Mouse (Mus musculus) thymus, postnatal 36 days (tissue): ENCODE results near the gene Pramef8.
"Not testable (repeated sequence)": the region's sequence is repeated elsewhere in the genome, so short reads cannot be mapped to it uniquely, and the experiment has no call there.

ENCODE experiments used
- DNase-seq, 2 experiments: peaks; one replicate each; pipeline ENCODE4 v3.0.0; 2022; ENCODE audit warnings: mixed read lengths in 2 of 2

The Pramef8 gene

DNA sequence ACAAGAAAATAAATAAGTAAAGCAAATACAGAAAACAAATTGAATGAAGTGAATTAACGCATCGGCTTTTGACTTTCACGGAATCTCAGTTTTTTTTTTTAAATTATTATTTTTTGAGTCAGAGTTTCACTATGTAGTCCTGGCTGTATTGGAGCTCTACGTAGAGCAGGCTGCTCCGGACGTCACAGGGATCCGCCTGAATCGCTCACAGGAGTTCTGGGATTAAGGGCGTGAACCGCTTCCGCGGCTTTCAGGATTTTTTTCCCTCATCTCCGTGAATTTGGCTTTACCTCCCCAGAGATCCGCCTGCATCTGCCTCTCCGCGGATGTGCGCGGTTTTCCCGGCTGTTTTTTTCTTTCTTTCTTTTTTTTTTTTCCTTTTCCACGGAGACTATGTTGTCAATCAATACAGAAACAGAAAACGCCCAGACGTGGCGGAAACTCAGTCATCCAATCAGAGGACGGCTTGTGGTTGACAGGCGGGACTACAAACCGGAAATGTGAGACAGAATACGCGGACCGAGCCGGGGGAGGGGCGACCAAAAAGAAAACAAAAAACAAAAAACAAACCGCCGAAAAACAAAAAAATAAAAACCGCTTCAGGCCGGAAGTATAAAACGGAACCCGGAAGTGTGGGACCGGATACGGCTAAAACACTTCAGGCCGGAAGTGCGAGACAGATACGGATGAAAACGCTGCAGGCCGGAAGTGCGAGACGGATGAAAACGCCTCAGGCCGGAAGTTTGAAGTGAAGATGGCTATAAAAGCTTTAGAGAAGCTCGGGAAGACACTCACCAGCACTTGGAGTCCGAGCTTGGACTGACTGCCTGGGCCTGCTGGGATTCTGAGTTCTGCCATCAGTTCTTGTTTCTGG is at the start of gene Pramef8:
Pramef8 (plus strand) TSS at position 208 of the 874 bp plus-strand sequence.
- DNase-seq: peak; percentile 84 to 85

DNA sequence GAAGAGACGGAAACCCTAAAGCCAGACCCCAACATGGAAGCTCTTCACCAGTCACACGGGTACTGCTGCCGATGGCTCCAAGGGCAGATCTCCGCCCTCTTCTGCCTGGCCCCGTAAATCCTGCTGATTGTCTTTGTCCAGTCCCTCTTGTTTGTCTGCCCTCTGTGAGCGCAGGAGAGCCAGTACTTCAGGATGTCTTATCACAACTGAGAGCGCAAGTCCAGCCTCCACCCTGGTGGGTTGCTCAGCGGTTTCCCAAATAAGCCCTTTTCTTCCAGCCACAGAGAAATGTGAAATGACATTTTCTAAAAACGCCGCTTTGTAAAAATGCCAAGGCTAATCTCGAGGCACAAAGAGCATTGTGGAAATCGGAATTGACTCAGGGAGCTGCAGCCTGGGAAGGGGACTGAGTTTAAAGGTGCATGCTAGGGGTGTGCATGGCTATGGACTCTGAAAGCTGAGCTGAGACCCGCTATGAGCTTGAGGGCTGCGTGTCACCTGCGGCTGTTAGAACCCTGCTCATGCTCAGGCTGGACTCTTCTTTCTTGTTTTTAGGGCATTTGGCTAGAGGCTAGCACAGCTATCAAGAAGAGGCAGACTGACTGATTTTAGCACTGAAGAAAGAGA is 45.7 kb upstream of the Pramef8 start:
- no peak for DNase-seq

DNA sequence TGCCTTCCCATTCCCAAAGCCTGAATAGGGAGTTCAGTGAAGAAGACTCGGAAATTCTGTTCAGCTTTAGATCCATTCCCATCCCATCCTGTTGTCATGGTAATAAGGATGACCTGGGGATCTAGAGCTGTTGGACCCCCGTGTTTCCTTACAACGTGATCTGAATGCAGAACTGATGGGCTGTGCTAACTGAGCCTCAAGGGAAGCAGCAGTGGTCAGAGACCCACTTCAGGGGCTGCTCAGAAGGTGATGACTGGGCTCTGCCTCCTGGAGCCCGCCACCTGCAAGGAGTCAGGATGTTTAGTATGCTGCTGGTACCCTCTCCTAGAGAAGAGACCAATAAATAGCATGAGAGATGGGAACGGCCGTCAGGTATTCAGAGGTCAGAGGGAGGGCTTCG is 32.7 kb upstream of the Pramef8 start:
- DNase-seq: no peak

DNA sequence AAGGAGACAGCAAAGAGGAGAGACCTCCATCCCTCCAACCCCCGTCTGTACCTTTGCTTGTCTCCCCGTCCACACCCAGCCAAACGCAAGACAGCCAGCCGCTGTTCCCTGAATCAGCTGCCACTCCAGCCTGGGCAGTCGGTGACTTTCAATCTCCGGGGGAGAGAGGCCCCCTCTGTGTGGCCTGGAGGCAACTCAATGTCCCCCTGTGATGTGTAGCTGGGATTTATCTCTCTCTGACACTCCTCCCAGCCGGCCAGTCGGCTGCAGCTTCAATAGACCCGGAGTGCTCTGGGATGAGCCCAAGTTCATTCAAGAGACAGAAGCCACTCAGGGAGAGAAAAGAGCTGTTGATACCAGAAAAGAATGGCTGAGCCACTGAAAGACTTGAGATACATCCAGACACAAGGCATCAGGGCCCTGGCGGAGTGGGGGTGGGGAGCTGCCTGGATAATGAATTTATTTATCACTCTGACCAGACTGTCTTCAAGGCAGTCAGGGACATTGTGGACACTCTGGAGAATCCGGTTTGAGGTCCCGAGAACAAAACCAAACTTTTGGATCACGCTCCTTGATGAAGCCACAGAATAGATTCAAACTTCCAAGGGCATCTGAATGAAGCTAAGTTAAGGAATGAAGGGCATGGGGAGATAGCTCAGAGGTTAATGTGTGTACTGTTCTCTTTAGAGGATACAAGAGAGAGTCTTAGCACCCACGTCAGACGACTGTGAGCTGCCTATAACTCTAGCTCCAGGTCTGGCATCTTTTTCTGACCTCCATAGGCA is 32.1 kb upstream of the Pramef8 start:
- no peak for DNase-seq

DNA sequence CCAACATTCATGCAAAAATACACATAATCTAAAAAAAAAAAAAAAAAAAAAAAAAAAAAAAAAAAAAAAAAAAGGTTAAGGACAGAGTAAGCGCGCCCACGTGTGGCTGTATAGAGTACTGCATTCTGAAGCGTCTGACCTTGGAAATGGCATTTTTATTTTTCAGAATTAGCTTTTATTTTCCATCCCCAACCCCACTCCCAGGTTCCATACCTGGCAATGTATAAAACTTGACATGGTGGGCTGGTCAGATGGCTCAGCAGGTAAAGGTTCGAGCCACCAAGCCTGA is 31.6 kb upstream of the Pramef8 start:
- peak in 1 of 2 experiments; percentile 9 for DNase-seq

DNA sequence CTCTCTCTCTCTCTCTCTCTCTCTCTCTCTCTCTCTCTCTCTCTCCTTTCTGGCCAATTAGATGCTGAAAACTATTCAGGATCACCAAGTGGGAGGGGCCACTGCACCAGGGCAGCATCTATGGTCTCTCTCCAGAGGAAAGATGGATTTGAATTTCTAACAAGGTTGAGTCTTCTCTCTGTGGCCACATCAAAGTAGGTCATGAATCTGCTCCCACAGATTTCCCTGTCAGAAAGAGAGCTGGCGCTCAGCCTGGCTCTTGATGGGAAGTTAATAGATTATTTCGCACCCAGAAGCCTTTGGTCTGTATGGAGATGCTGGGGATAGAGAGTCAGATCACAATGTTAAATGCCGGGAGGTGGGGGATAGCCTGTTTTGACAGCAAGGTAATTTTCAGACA is 30.1 kb upstream of the Pramef8 start:
- no peak for DNase-seq

DNA sequence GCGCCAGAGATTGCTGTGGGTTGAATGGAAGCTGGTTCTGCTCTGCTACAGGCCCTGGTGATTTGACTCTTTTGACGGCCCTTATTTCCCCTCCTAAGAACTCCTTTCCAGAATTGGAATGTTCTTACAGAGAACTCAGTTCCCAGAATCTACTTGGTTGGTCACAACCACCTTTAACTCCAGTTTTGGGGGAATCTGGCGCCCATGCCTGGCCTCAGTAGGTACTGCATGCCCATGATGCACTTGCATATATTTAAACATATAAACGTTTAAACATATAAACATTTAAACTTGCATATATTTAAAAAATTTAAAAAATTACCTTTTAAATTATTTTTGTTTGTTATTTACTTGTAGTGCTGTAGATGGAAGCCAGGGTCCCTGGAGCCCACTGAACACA is 28.6 kb upstream of the Pramef8 start:
- no peak for DNase-seq

DNA sequence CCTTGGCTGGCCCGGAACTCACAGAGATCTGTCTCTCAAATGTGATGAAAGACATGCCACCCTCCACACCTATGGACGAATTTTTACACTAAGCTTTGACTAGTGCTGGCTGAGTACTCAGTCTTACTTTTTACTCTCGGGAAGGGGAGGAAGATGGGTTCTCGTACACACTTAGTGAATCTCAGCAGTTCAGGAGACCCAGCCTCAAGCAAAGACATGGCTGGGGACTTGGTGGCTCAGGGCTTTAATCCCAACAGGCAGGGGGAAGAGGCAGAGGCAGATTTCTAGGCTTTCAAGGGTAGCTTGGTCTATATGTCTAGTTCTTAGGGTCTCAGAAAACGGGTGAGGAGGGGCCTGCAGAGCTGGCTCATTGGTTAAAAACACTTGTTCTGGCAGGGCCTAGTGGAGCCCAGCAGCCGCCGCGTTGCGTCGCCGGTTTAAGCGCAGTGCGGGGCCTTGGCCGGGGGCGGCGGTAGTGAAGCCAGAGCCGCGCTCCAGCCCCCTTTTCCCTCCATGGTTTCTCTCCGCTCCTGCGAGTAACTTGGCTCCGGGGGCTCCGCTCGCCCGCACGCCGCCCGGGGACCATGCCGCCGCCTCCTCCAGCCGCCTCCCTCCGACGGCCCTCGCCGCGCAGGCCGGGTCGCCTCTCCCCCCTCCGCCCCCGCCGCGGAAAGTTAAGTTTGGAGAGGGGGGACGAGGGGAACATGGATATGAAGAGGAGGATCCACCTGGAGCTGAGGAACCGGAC is 23.1 kb upstream of the Pramef8 start:
- peak; percentile 6 to 19 for DNase-seq

DNA sequence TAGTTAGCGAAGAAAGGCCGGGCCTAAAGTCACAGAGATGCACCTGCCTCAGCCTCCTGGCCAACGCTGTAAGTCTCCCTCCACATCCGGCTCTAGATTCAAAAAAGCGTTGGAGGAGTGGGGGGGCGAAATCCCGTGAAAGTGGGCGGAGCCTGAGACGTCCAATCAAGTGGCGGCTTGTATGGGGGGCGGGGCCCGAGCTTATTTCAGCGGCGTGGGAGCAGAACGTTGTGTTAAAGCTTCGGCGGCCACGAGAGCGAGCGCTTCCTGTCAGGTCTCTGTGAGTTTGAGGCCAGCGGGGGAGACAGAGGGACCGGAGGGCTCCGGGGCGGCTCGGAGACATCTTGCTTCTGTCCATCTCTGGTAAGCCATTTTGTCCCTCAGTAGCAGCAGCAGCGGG is 18.0 kb upstream of the Pramef8 start, which contains the start of gene Pramel1:
Pramel1 (plus strand) TSS at position 248 of the 400 bp plus-strand sequence.
- no peak for DNase-seq

DNA sequence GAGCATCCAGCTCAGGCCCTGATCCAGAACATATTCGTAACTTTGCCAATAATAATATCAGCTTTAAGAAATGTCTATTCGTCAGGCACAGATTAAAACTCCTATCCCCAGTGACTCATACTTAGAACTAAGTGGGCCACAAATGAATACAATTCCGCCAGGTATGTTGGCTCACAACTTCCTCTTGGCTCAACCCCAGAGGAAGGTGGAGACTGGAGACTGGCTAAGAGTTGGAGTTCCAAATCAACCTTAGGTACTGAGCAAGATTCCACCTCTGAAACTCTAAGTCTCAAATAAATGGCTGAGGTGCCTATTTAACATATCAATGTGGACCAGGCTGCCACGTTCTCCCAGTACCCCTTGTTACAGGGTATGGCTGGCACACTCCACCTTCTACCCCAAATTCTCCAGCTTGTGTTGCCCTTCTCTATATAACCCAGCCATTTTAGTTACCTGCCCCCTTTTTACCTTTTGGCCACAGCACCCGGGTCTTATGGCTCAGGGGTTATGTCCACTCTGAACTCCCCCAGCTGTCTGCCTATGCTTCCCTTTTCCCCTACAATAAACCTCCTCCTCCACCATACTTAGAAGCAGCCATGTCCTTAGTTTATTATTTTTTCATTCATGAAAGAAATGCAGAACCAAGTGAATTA is 534 bp upstream of the Pramef8 start:
- no peak for DNase-seq

DNA sequence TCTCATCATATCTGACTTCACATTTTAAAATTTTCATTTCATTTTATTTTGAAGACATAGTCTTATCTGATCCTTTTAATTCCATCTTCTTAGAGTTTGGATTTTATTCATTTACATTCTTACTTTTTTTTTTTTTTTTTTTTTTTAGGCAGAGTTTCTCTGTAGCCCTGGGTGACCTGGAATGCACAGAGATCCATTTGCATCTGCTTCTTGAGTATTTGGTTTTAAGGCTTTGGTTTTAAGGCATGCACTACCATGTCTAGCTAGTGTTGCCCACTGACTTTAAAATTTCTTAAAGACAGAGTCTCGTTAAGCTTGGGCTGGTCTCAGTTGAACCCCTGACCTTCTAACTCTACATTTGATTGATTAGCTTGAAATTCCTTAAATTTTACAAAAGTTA is 1.4 kb downstream of the Pramef8 start:
- no peak for DNase-seq

DNA sequence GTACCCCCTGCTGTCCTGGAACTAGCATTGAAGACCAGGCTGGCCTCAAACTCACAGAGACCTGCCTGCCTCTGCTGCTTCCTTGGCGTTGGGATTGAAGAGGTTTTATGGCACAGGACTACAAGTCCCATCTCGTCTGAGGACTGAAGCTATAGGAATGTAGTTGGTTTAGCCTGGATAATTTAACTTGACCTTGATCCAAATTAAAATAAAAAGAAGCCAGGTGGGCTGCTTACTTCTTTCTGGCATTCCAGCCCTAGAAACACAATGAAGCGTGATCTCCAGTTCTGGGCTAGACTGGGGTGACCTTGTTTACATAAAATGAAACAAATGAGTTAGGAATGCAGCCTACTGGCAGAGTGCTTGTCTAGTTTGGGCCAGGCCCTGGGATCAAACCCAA is 1.9 kb downstream of the Pramef8 start:
- no peak for DNase-seq

DNA sequence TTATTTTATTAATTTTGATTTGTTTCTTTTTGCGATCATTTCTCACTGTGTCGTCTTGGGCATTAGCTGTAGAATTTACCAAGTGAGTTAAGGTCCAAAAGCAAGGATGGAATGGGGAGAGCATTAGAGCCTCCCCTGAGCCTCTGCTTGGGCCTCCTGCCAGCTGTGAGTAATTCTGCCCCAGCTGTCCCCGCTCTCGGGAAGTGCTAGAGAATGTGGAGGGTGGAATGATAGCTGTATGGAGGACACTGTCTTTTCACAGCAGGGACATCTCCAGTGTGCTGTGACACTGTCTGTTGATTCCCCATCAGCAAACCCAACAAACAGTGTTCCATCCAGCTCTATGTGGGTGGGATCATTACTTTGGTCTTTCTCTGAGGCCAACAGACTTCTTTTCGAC is 14.5 kb downstream of the Pramef8 start:
- DNase-seq: not testable (repeated sequence)

DNA sequence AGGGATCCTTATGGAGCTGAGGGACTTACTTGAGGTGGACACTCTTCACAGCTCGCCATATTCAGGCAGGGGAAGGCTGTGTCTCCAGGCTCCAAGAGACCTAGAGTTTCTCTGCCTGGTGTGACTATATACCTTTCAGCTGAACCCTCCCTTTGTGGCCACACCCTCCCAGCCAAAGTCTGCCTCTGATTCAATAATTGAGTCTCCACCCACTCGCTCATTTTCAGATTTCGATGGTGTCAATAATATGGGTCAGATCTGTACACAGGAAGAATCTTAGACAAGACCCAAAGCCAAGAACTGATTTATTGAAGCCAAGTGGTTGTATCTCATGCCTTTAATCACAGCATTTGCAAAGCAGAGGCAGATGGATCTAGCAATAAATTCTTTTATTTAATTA is 38.0 kb downstream of the Pramef8 start, which contains the start of gene Oog4:
Oog4 (minus strand) TSS at position 101 of the 400 bp plus-strand sequence.
- no peak for DNase-seq
